Mouse (Mus musculus): Measurements from ENCODE around the gene Tle3.

- TF ChIP-seq CTCF (IDR thresholded peaks at IDR 0.05; ENCODE audit: low read depth, low read length) (no peak), POLR2A (IDR thresholded peaks at IDR 0.05; ENCODE audit: extremely low read depth, insufficient read depth, low read length) (no peak)
These were observed 20.1 kb downstream of the Tle3 start for GRCm38 (mm10) chr9:61392338-61392620.

Measured in liver, adult 2 months (tissue).